Mouse (Mus musculus) gastrocnemius, postnatal 10 days (tissue): ENCODE results near the gene Hvcn1. TPM values are rescaled to one million over a fixed set of nuclear protein-coding genes. Genes with fewer than 3 reads are reported as not detected.
"Not testable (repeated sequence)": the region's sequence is repeated elsewhere in the genome, so short reads cannot be mapped to it uniquely, and the experiment has no call there.

ENCODE experiments used
- DNase-seq: peaks from one replicate; pipeline ENCODE4 v3.0.0; 2021; ENCODE audit warnings: mixed read lengths
- long read RNA-seq, 2 experiments: library from polyadenylated mRNA; stranded (forward); transcript quantifications; one replicate each; pipeline ENCODE4 v2.0.0; 2021
- total RNA-seq, 2 experiments: library from RNA; stranded (reverse); gene quantifications; 2 replicates each; pipeline ENCODE4 v1.2.3; 2021

Hvcn1 gene
- 1 to 10 TPM; 4.0 to 4.3 TPM for total RNA-seq
- long read RNA-seq, experiment 1, transcript Hvcn1-201 (8 exons, 2,790 nt), result major isoform, 10 of 11 reads
- long read RNA-seq, experiment 1, partial matches to known transcripts, result 0 of 11 reads
- long read RNA-seq, experiment 1, other reads (novel, unspliced or antisense), result 1 of 11 reads
- long read RNA-seq, experiment 2, partial matches to known transcripts, result 0 of 2 reads
- long read RNA-seq, experiment 2, other reads (novel, unspliced or antisense), result 1 of 2 reads

GRCm38 (mm10) chr5:122206475-122206874 lies at the start of gene Hvcn1:
Hvcn1 (plus strand) TSS chr5:122206804.
- no peak for DNase-seq

GRCm38 (mm10) chr5:122157827-122158381 lies 48.7 kb upstream of the Hvcn1 start, which contains the start of gene Ppp1cc:
Ppp1cc (plus strand) TSS chr5:122158278.
- DNase-seq, result peak; percentile 95

GRCm38 (mm10) chr5:122158557-122159515 lies 47.8 kb upstream of the Hvcn1 start:
- DNase-seq, result no peak

- DNase-seq, result no peak
Observed at GRCm38 (mm10) chr5:122163194-122163593, 43.4 kb upstream of the Hvcn1 start.

- DNase-seq, result no peak
Observed at GRCm38 (mm10) chr5:122164011-122164410, 42.6 kb upstream of the Hvcn1 start.

GRCm38 (mm10) chr5:122165233-122165915 lies 41.2 kb upstream of the Hvcn1 start:
- DNase-seq, result peak; percentile 51

GRCm38 (mm10) chr5:122166636-122167161 lies 39.9 kb upstream of the Hvcn1 start:
- DNase-seq, result no peak

GRCm38 (mm10) chr5:122168344-122169069 lies 38.1 kb upstream of the Hvcn1 start:
- no peak for DNase-seq

GRCm38 (mm10) chr5:122171058-122171457 lies 35.5 kb upstream of the Hvcn1 start:
- DNase-seq, result no peak

GRCm38 (mm10) chr5:122175402-122175801 lies 31.2 kb upstream of the Hvcn1 start:
- no peak for DNase-seq

- no peak for DNase-seq
Observed at GRCm38 (mm10) chr5:122175961-122176360, 30.6 kb upstream of the Hvcn1 start.

GRCm38 (mm10) chr5:122176398-122176797 lies 30.2 kb upstream of the Hvcn1 start:
- peak; percentile 69 for DNase-seq

GRCm38 (mm10) chr5:122179665-122180064 lies 26.9 kb upstream of the Hvcn1 start:
- DNase-seq, result no peak

GRCm38 (mm10) chr5:122184283-122184806 lies 22.3 kb upstream of the Hvcn1 start:
- no peak for DNase-seq

GRCm38 (mm10) chr5:122184858-122185257 lies 21.7 kb upstream of the Hvcn1 start:
- not testable (repeated sequence) for DNase-seq

- peak; percentile 47 for DNase-seq
Observed at GRCm38 (mm10) chr5:122189115-122189514, 17.5 kb upstream of the Hvcn1 start.

- no peak for DNase-seq
Observed at GRCm38 (mm10) chr5:122190465-122190864, 16.1 kb upstream of the Hvcn1 start.

GRCm38 (mm10) chr5:122191269-122192063 lies 15.1 kb upstream of the Hvcn1 start:
- DNase-seq, result no peak

- DNase-seq, result no peak
Observed at GRCm38 (mm10) chr5:122192347-122192746, 14.3 kb upstream of the Hvcn1 start.

- DNase-seq, result no peak
Observed at GRCm38 (mm10) chr5:122200872-122201271, 5.7 kb upstream of the Hvcn1 start.
